Comparison of ENCODE assay signal across 15 mouse cellular contexts in the genomic region with DNA sequence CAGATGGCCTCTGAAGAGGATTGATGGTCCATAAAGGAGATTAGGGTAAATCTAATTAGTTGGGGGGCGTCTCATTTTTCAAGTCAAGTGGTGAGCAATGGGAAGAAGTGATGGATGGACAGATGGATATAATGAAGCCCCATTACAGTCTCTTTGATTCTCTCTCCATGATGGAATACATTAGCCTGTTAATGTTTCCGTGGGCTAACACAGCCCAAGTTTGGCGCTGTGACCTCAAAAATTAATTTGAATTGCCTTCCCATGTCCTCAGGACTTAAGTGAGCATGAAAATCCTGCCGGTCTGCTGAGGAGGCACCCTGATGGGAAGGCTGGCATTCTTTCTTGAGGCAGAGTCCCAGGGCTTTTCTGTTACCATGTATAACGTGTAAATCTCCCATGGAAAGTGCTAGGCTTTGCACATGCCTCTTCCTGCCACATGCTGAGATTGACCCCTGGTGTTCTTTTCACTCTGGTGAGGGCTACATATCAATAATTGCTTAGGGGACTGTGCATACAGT.
DNase-seq lines count a peak whose midpoint lies in the region; ATAC-seq lines count a peak whose summit lies in the region.
"Had no signal": no experiment of that assay in that cellular context is flagged by ENCODE, and none has a peak within 500 bp of the region (broad histone marks: within the 10 kb centered on the region; RNA-seq: fewer than 3 reads in every experiment).

No protein-coding gene starts in this region.

- ATAC-seq in hindbrain, embryonic 14.5 days (ENCODE audit: low FRiP score) = peak; percentile 71
- ATAC-seq in midbrain, embryonic 16.5 days = 0 out of 2 replicates have a peak, but pooled peaks have one; percentile 25
- ATAC-seq in intestine, embryonic 16.5 days = no peak

- H3K27me3 ChIP-seq in hindbrain, embryonic 14.5 days (ENCODE audit: control insufficient read depth, insufficient read depth, low read length) = no peaks in the 10 kb centered on the region
- H3K27me3 ChIP-seq in midbrain, embryonic 16.5 days (ENCODE audit: control insufficient read depth, insufficient read depth, low read depth, low read length) = no peaks in the 10 kb centered on the region
- H3K27me3 ChIP-seq in intestine, embryonic 16.5 days (replicated peaks; ENCODE audit: control insufficient read depth, insufficient read depth, low read length) = no peaks in the 10 kb centered on the region
- H3K27me3 ChIP-seq: CH12.LX; heart, embryonic 15.5 days; limb, embryonic 12.5 days had no signal

- H3K9ac ChIP-seq in hindbrain, embryonic 14.5 days = no peak overlapping the region
- no peak overlapping the region for H3K9ac ChIP-seq in midbrain, embryonic 16.5 days (ENCODE audit: low read depth, low read length)
- H3K9ac ChIP-seq in intestine, embryonic 16.5 days (ENCODE audit: low read depth, low read length) = no peak overlapping the region
- H3K9ac ChIP-seq: heart, embryonic 15.5 days; limb, embryonic 12.5 days had no signal

- H3K27ac ChIP-seq in hindbrain, embryonic 14.5 days = no peak overlapping the region
- no peak overlapping the region for H3K27ac ChIP-seq in midbrain, embryonic 16.5 days (ENCODE audit: low read length)
- no peak overlapping the region for H3K27ac ChIP-seq in intestine, embryonic 16.5 days (ENCODE audit: low read length)
- H3K27ac ChIP-seq: heart, embryonic 15.5 days; kidney, postnatal 0 days; limb, embryonic 12.5 days had no signal

- no peaks in the 10 kb centered on the region for H3K4me1 ChIP-seq in hindbrain, embryonic 14.5 days (replicated peaks; ENCODE audit: control insufficient read depth, insufficient read depth, low read length)
- 0 out of 2 replicates have a peak, but pooled peaks cover 2% of the 10 kb centered on the region for H3K4me1 ChIP-seq in midbrain, embryonic 16.5 days (ENCODE audit: control insufficient read depth, insufficient read depth, low read length)
- H3K4me1 ChIP-seq in intestine, embryonic 16.5 days (ENCODE audit: control insufficient read depth, insufficient read depth, low read length) = no peaks in the 10 kb centered on the region
- H3K4me1 ChIP-seq: heart, embryonic 15.5 days; limb, embryonic 12.5 days had no signal

- no peaks in the 10 kb centered on the region for H3K36me3 ChIP-seq in hindbrain, embryonic 14.5 days (replicated peaks; ENCODE audit: control insufficient read depth, insufficient read depth)
- H3K36me3 ChIP-seq in midbrain, embryonic 16.5 days (ENCODE audit: control insufficient read depth, insufficient read depth, low read length) = no peaks in the 10 kb centered on the region
- H3K36me3 ChIP-seq in intestine, embryonic 16.5 days (ENCODE audit: control insufficient read depth, insufficient read depth, low read length) = no peaks in the 10 kb centered on the region
- H3K36me3 ChIP-seq: heart, embryonic 15.5 days; limb, embryonic 12.5 days had no signal

- no peaks in the 10 kb centered on the region for H3K9me3 ChIP-seq in hindbrain, embryonic 14.5 days (ENCODE audit: control insufficient read depth, low read length)
- no peaks in the 10 kb centered on the region for H3K9me3 ChIP-seq in midbrain, embryonic 16.5 days (replicated peaks; ENCODE audit: control insufficient read depth, low read length, poor library complexity, severe bottlenecking)
- no peaks in the 10 kb centered on the region for H3K9me3 ChIP-seq in intestine, embryonic 16.5 days (ENCODE audit: control insufficient read depth, low read length)
- H3K9me3 ChIP-seq: heart, embryonic 15.5 days; limb, embryonic 12.5 days had no signal

- H3K4me2 ChIP-seq in hindbrain, embryonic 14.5 days (replicated peaks) = no peak overlapping the region
- H3K4me2 ChIP-seq in midbrain, embryonic 16.5 days (ENCODE audit: low read length) = no peak overlapping the region
- no peak overlapping the region for H3K4me2 ChIP-seq in intestine, embryonic 16.5 days (ENCODE audit: low read depth, low read length)
- H3K4me2 ChIP-seq: heart, embryonic 15.5 days; limb, embryonic 12.5 days had no signal

- DNase-seq in R1 (ENCODE audit: low read depth, low spot score) = peak; percentile 27
- peak; percentile 59 for DNase-seq in embryo, embryonic 11 days
- DNase-seq in hindbrain, embryonic 14.5 days (ENCODE audit: low spot score) = peak; percentile 65
- no peak for DNase-seq in adrenal gland, postnatal 10 days
- DNase-seq in layer of hippocampus, postnatal 10 days (ENCODE audit: low spot score in 2 of 2) = no peak
- DNase-seq in heart, adult 18-20 months = no peak
- DNase-seq: adrenal gland, adult 2 months; lung, adult 18-20 months; right cerebral cortex, postnatal 4 days had no signal

- H3K4me3 ChIP-seq in hindbrain, embryonic 14.5 days (replicated peaks; ENCODE audit: low read length) = no peak overlapping the region
- no peak overlapping the region for H3K4me3 ChIP-seq in midbrain, embryonic 16.5 days (ENCODE audit: low read depth, low read length)
- no peak overlapping the region for H3K4me3 ChIP-seq in intestine, embryonic 16.5 days (ENCODE audit: low read length)
- H3K4me3 ChIP-seq: heart, embryonic 15.5 days; limb, embryonic 12.5 days had no signal

- 12% methylated on average over 5 of the region's 5 CpGs for WGBS in hindbrain, embryonic 14.5 days
- WGBS in midbrain, embryonic 16.5 days = 6% methylated on average over 5 of the region's 5 CpGs
- 67% methylated on average over 5 of the region's 5 CpGs for WGBS in intestine, embryonic 16.5 days

Comparison
In these comparisons a context has a peak if more than half of its experiments do, and no peak if none do; other contexts are left out.
1. DNase-seq: peak in R1 (single experiment), embryo, embryonic 11 days (single experiment) and hindbrain, embryonic 14.5 days (single experiment); none in adrenal gland, postnatal 10 days (single experiment), layer of hippocampus, postnatal 10 days (0 of 2) and heart, adult 18-20 months (0 of 2).